Mouse (Mus musculus) monocyte, adult 5-6 weeks (primary cell): ENCODE results near the gene Sh3bp4. TPM values are rescaled to one million over a fixed set of nuclear protein-coding genes. Genes with fewer than 3 reads are reported as not detected.

ENCODE experiments used
- ATAC-seq: fragments of 153-309, 156-312 bp; replicated peaks from 2 replicates; pipeline ENCODE4 v1.8.0; 2017; ENCODE audit warnings: mild to moderate bottlenecking; ENCODE audit not compliant: low TSS enrichment, insufficient number of reproducible peaks, severe bottlenecking, poor library complexity, low FRiP score
- total RNA-seq: library from RNA; stranded (forward); fragments of 200-1000, 200-491, 200-594 nt; gene quantifications from 3 replicates; pipeline ENCODE4 v1.2.3, GENCODE M21; 2017

Gene Sh3bp4
- total RNA-seq, 1 experiment from 2014 or later, result 2.0 TPM

GRCm38 (mm10) chr1:89088748-89089288, 18.6 kb downstream of the Sh3bp4 start:
- no peak for ATAC-seq

GRCm38 (mm10) chr1:89089821-89090600, 19.8 kb downstream of the Sh3bp4 start:
- ATAC-seq, result no peak

GRCm38 (mm10) chr1:89090676-89091075, 20.5 kb downstream of the Sh3bp4 start:
- no peak for ATAC-seq

- ATAC-seq, result no peak
These were observed 21.8 kb downstream of the Sh3bp4 start for GRCm38 (mm10) chr1:89092019-89092418.

GRCm38 (mm10) chr1:89092442-89092991, 22.3 kb downstream of the Sh3bp4 start:
- no peak for ATAC-seq

GRCm38 (mm10) chr1:89093696-89094095, 23.5 kb downstream of the Sh3bp4 start:
- no peak for ATAC-seq

GRCm38 (mm10) chr1:89094416-89094815, 24.2 kb downstream of the Sh3bp4 start:
- no peak for ATAC-seq

GRCm38 (mm10) chr1:89095642-89096424, 25.6 kb downstream of the Sh3bp4 start:
- ATAC-seq, result no peak

GRCm38 (mm10) chr1:89102231-89103003, 32.2 kb downstream of the Sh3bp4 start:
- no peak for ATAC-seq

GRCm38 (mm10) chr1:89103004-89103263, 32.7 kb downstream of the Sh3bp4 start:
- no peak for ATAC-seq

GRCm38 (mm10) chr1:89103505-89103904, 33.3 kb downstream of the Sh3bp4 start:
- no peak for ATAC-seq

- no peak for ATAC-seq
These were observed 34.0 kb downstream of the Sh3bp4 start for GRCm38 (mm10) chr1:89104066-89104765.

- ATAC-seq, result no peak
These were observed 35.9 kb downstream of the Sh3bp4 start for GRCm38 (mm10) chr1:89105891-89106830.

- no peak for ATAC-seq
These were observed 37.3 kb downstream of the Sh3bp4 start for GRCm38 (mm10) chr1:89107466-89107865.

GRCm38 (mm10) chr1:89108340-89108896, 38.2 kb downstream of the Sh3bp4 start:
- ATAC-seq, result 0 out of 2 replicates have a peak, but pooled peaks have one; percentile 4

- no peak for ATAC-seq
These were observed 39.6 kb downstream of the Sh3bp4 start for GRCm38 (mm10) chr1:89109767-89110166.
